ENCODE assay signal across 16 mouse cellular contexts in genomic region chr6:49148368-49148767, GRCm38 (mm10).
DNase-seq lines count a peak whose midpoint lies in the region; ATAC-seq and TF ChIP-seq lines count a peak whose summit lies in the region.
"Had no signal": no experiment of that assay in that cellular context is flagged by ENCODE, and none has a peak within 500 bp of the region (broad histone marks: within the 10 kb centered on the region; RNA-seq: fewer than 3 reads in every experiment).

No protein-coding gene starts in this region.

- ATAC-seq in liver, postnatal 0 days: no peak
- ATAC-seq in intestine, embryonic 16.5 days: peak; percentile 41
- ATAC-seq in kidney, embryonic 14.5 days (ENCODE audit: low FRiP score, low TSS enrichment): peak; percentile 45; the same call in 1 of the 2 replicates
- ATAC-seq: forebrain, embryonic 16.5 days; hindbrain, embryonic 16.5 days had no signal

- H3K4me2 ChIP-seq in liver, postnatal 0 days (ENCODE audit: low read depth, low read length): no peak overlapping the region
- peak overlapping the region; percentile 35 for H3K4me2 ChIP-seq in intestine, embryonic 16.5 days (ENCODE audit: low read depth, low read length)
- no peak overlapping the region for H3K4me2 ChIP-seq in kidney, embryonic 14.5 days (replicated peaks; ENCODE audit: low read depth, low read length)
- H3K4me2 ChIP-seq: embryonic facial prominence, embryonic 13.5 days; liver, embryonic 15.5 days had no signal

- no peaks in the 10 kb centered on the region for H3K9me3 ChIP-seq in liver, postnatal 0 days (ENCODE audit: low read length)
- H3K9me3 ChIP-seq in intestine, embryonic 16.5 days (ENCODE audit: control insufficient read depth, low read length): no peaks in the 10 kb centered on the region
- H3K9me3 ChIP-seq in kidney, embryonic 14.5 days (ENCODE audit: control insufficient read depth, low read length): no peaks in the 10 kb centered on the region
- H3K9me3 ChIP-seq: embryonic facial prominence, embryonic 13.5 days; liver, embryonic 15.5 days; megakaryocyte, embryonic 14.5 days had no signal

- peaks cover 14% of the 10 kb centered on the region; the same call in 1 of the 2 replicates for H3K4me1 ChIP-seq in liver, postnatal 0 days (ENCODE audit: insufficient read depth)
- H3K4me1 ChIP-seq in intestine, embryonic 16.5 days (ENCODE audit: control insufficient read depth, insufficient read depth, low read length): peaks cover 37% of the 10 kb centered on the region
- peaks cover 8% of the 10 kb centered on the region for H3K4me1 ChIP-seq in kidney, embryonic 14.5 days (ENCODE audit: control insufficient read depth, insufficient read depth, low read length)
- peaks cover 21% of the 10 kb centered on the region for H3K4me1 ChIP-seq in small intestine, adult 2 months (ENCODE audit: control insufficient read depth, insufficient read depth, insufficient read length, low read length)

- WGBS in liver, postnatal 0 days (ENCODE audit: insufficient replicate concordance): 72% methylated on average over 7 of the region's 7 CpGs
- 50% methylated on average over 7 of the region's 7 CpGs for WGBS in intestine, embryonic 16.5 days
- 63% methylated on average over 7 of the region's 7 CpGs for WGBS in kidney, embryonic 14.5 days
- 21% methylated on average over 7 of the region's 7 CpGs for WGBS in small intestine, adult 2 months

- TF ChIP-seq EP300 in liver, postnatal 0 days (IDR thresholded peaks at IDR 0.05; ENCODE audit: low read depth): no peak

- no peaks in the 10 kb centered on the region for H3K27me3 ChIP-seq in liver, postnatal 0 days (ENCODE audit: insufficient read depth, low read length)
- no peaks in the 10 kb centered on the region for H3K27me3 ChIP-seq in intestine, embryonic 16.5 days (replicated peaks; ENCODE audit: control insufficient read depth, insufficient read depth, low read length)
- no peaks in the 10 kb centered on the region for H3K27me3 ChIP-seq in kidney, embryonic 14.5 days (ENCODE audit: control insufficient read depth, insufficient read depth, low read length)
- no peaks in the 10 kb centered on the region for H3K27me3 ChIP-seq in small intestine, adult 2 months (ENCODE audit: control insufficient read depth, insufficient read depth, low read length)
- H3K27me3 ChIP-seq: embryonic facial prominence, embryonic 13.5 days; liver, embryonic 15.5 days; megakaryocyte, embryonic 14.5 days had no signal

- TF ChIP-seq CTCF in liver, postnatal 0 days (IDR thresholded peaks at IDR 0.05; ENCODE audit: low read depth): no peak
- TF ChIP-seq CTCF in small intestine, adult 2 months (IDR thresholded peaks at IDR 0.05; ENCODE audit: extremely low read depth, insufficient read length, insufficient replicate concordance, low read depth, low read length): no peak

- no peak for TF ChIP-seq POLR2A in small intestine, adult 2 months (IDR thresholded peaks at IDR 0.05; ENCODE audit: low read depth, low read length)

- DNase-seq in liver, postnatal 0 days: no peak
- DNase-seq in liver: no peak
- DNase-seq in gastrocnemius, postnatal 4 days (ENCODE audit: low spot score in 2 of 2): no peak
- DNase-seq in spleen, adult 12 weeks (ENCODE audit: low spot score): no peak
- DNase-seq: cerebellum, adult 9-10 months; gastrocnemius, adult 2 months; heart, adult 18-20 months; thymus, postnatal 4 days had no signal

- H3K4me3 ChIP-seq in liver, postnatal 0 days (ENCODE audit: low read depth, low read length): no peak overlapping the region
- no peak overlapping the region for H3K4me3 ChIP-seq in intestine, embryonic 16.5 days (ENCODE audit: low read length)
- no peak overlapping the region for H3K4me3 ChIP-seq in kidney, embryonic 14.5 days (ENCODE audit: low read length)
- H3K4me3 ChIP-seq in small intestine, adult 2 months (ENCODE audit: low read depth, low read length): no peak overlapping the region
- H3K4me3 ChIP-seq: embryonic facial prominence, embryonic 13.5 days; gastrocnemius, adult 2 months; liver, embryonic 15.5 days; megakaryocyte, embryonic 14.5 days had no signal

- H3K9ac ChIP-seq in liver, postnatal 0 days (replicated peaks): no peak overlapping the region
- peak overlapping the region; percentile 60 for H3K9ac ChIP-seq in intestine, embryonic 16.5 days (ENCODE audit: low read depth, low read length)
- no peak overlapping the region for H3K9ac ChIP-seq in kidney, embryonic 14.5 days (ENCODE audit: low read depth, low read length)
- H3K9ac ChIP-seq: embryonic facial prominence, embryonic 13.5 days; liver, embryonic 15.5 days had no signal

- H3K36me3 ChIP-seq in liver, postnatal 0 days (replicated peaks; ENCODE audit: insufficient read depth, low read length): no peaks in the 10 kb centered on the region
- H3K36me3 ChIP-seq in intestine, embryonic 16.5 days (ENCODE audit: control insufficient read depth, insufficient read depth, low read length): no peaks in the 10 kb centered on the region
- no peaks in the 10 kb centered on the region for H3K36me3 ChIP-seq in kidney, embryonic 14.5 days (ENCODE audit: control insufficient read depth, insufficient read depth, low read length)
- no peaks in the 10 kb centered on the region for H3K36me3 ChIP-seq in small intestine, adult 2 months (ENCODE audit: control insufficient read depth, insufficient read depth, low read length)
- H3K36me3 ChIP-seq: embryonic facial prominence, embryonic 13.5 days; liver, embryonic 15.5 days had no signal

- H3K27ac ChIP-seq in liver, postnatal 0 days (ENCODE audit: low read depth): peak overlapping the region; percentile 84
- peak overlapping the region; percentile 96 for H3K27ac ChIP-seq in intestine, embryonic 16.5 days (ENCODE audit: low read length)
- H3K27ac ChIP-seq in kidney, embryonic 14.5 days (ENCODE audit: low read depth, low read length): peak overlapping the region; percentile 43; the same call in 1 of the 2 replicates
- H3K27ac ChIP-seq in small intestine, adult 2 months (ENCODE audit: insufficient read depth, low read depth, low read length): peak overlapping the region; percentile 87
- H3K27ac ChIP-seq: gastrocnemius, adult 2 months; liver, embryonic 15.5 days had no signal

Comparison
In these comparisons a context has a peak if more than half of its experiments do, and no peak if none do; other contexts are left out.
1. H3K27ac ChIP-seq: peak in every context shown above with its lines; median percentile 96 in intestine, embryonic 16.5 days; 87 in small intestine, adult 2 months; 84 in liver, postnatal 0 days; 43 in kidney, embryonic 14.5 days.